Mouse (Mus musculus): Measurements from ENCODE around the gene Tmem108. TPM values are rescaled to one million over a fixed set of nuclear protein-coding genes. Genes with fewer than 3 reads are reported as not detected.

Tmem108 gene
- total and polyA plus RNA-seq, 3 experiments: 4.6 to 9.1 (median 4.7) TPM

DNA sequence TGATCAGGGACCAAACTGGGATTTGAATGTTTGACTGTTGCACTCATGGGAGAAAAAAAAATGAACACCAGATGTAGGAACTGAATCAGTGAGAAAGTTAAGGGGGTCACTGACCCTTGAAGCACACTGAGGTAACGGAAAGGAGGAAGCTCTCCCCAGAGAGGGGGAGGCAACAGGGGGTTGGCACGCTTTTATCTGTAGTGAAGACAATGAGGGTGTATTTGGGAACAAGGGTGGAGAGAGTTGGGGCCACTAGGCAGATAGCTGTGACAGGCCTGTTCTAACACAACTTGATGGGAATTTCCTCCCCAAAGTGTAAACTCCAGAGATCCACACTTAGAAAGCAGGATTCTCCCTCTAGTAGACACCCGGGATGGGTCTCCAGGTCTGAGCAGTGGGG lies 71.2 kb downstream of the Tmem108 start:
- TF ChIP-seq POLR2A (IDR thresholded peaks at IDR 0.05; ENCODE audit: insufficient read depth, low read depth, low read length) (no peak), EP300 (IDR thresholded peaks at IDR 0.05; ENCODE audit: insufficient read depth, low read depth, low read length) (no peak), CTCF (IDR thresholded peaks at IDR 0.05) (no peak)
- peak in 1 of 2 experiments; percentile 46 for DNase-seq

DNA sequence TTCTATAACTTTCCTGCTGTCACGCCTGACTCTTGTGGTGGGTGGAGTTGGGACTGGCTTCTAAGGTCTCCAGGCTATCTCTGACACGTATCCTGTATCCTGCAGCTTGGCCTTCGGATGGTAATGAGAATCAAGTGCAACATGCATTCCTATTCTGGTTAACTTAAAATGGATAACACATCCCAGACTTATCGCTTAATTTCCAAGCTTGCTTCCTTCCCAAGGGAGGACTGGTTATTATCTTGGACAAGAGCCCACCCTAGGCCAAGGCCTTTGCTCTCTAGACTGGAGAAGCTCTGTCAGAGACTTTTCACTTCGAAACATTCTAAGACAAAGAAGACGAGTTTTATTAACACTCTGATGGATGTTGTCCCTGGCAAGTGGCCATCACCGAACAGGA lies 71.9 kb downstream of the Tmem108 start:
- no peaks in the 10 kb centered on the region for H3K79me2 ChIP-seq (replicated peaks; ENCODE audit: control insufficient read depth, insufficient read depth, low read length)
- no peak overlapping the region for H3K4me3 ChIP-seq
- H3K9ac ChIP-seq (ENCODE audit: low read depth, low read length): no peak overlapping the region
- H3K27ac ChIP-seq: peak overlapping the region; percentile 41; the same call in 1 of the 2 replicates
- peak in 1 of 2 experiments; percentile 30 for DNase-seq
- TF ChIP-seq EP300 (IDR thresholded peaks at IDR 0.05; ENCODE audit: insufficient read depth, low read depth, low read length): no peak
- no peak for TF ChIP-seq CTCF (IDR thresholded peaks at IDR 0.05)
- no peak for TF ChIP-seq POLR2A (IDR thresholded peaks at IDR 0.05; ENCODE audit: insufficient read depth, low read depth, low read length)
- peaks cover 3% of the 10 kb centered on the region; the same call in 1 of the 2 replicates for H3K4me1 ChIP-seq (ENCODE audit: control insufficient read depth, insufficient read depth, low read length)
- WGBS: 40% methylated on average over 7 of the region's 7 CpGs
- no peaks in the 10 kb centered on the region for H3K27me3 ChIP-seq (ENCODE audit: control insufficient read depth, insufficient read depth, low read length)
- intact Hi-C loops (cut with DNase I): no loop called here
- no peaks in the 10 kb centered on the region for H3K36me3 ChIP-seq (ENCODE audit: control insufficient read depth, insufficient read depth, low read length)

More for the DNA sequence above, 71.2 kb downstream of the Tmem108 start:
- no peaks in the 10 kb centered on the region for H3K27me3 ChIP-seq (ENCODE audit: control insufficient read depth, insufficient read depth, low read length)
- no peak overlapping the region for H3K4me3 ChIP-seq
- no peaks in the 10 kb centered on the region for H3K79me2 ChIP-seq (replicated peaks; ENCODE audit: control insufficient read depth, insufficient read depth, low read length)
- no peaks in the 10 kb centered on the region for H3K36me3 ChIP-seq (ENCODE audit: control insufficient read depth, insufficient read depth, low read length)
- intact Hi-C loops (cut with DNase I): no loop called here
- H3K27ac ChIP-seq: peak overlapping the region; percentile 31; the same call in 1 of the 2 replicates
- H3K9ac ChIP-seq (ENCODE audit: low read depth, low read length): no peak overlapping the region
- H3K4me1 ChIP-seq (ENCODE audit: control insufficient read depth, insufficient read depth, low read length): peaks cover 3% of the 10 kb centered on the region; the same call in 1 of the 2 replicates
- 45% methylated on average over 3 of the region's 3 CpGs for WGBS

DNA sequence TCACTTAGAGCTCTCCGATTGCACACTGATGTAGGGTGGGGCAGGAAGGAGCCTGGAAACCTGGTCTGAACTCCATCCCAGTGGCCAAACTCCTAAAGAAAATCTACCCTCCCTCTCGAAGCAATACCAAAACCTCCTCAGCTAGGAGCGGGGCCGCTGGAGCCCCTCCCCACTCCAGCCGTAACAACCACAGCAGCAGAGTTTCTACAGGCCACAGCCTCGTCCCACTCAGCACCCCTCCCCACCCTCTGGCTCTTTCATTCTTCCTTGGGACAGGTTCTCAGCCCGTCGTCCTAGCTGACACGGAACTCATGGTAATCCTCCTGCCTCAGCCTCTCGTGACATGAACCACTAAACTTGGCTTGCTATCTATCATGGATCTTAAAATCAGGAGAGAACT lies 72.6 kb downstream of the Tmem108 start:
- Histone ChIP-seq H3K36me3 (ENCODE audit: control insufficient read depth, insufficient read depth, low read length) (no peaks in the 10 kb centered on the region), H3K9ac (ENCODE audit: low read depth, low read length) (no peak overlapping the region), H3K4me3 (no peak overlapping the region), H3K4me1 (ENCODE audit: control insufficient read depth, insufficient read depth, low read length) (peaks cover 3% of the 10 kb centered on the region; the same call in 1 of the 2 replicates), H3K79me2 (replicated peaks; ENCODE audit: control insufficient read depth, insufficient read depth, low read length) (no peaks in the 10 kb centered on the region), H3K27me3 (ENCODE audit: control insufficient read depth, insufficient read depth, low read length) (no peaks in the 10 kb centered on the region), H3K27ac (peak overlapping the region; percentile 41; the same call in 1 of the 2 replicates)
- no peak for DNase-seq
- 75% methylated on average over 10 of the region's 10 CpGs for WGBS
- intact Hi-C loops (cut with DNase I): no loop called here
- TF ChIP-seq EP300 (IDR thresholded peaks at IDR 0.05; ENCODE audit: insufficient read depth, low read depth, low read length) (no peak), POLR2A (IDR thresholded peaks at IDR 0.05; ENCODE audit: insufficient read depth, low read depth, low read length) (no peak), CTCF (IDR thresholded peaks at IDR 0.05) (no peak)

DNA sequence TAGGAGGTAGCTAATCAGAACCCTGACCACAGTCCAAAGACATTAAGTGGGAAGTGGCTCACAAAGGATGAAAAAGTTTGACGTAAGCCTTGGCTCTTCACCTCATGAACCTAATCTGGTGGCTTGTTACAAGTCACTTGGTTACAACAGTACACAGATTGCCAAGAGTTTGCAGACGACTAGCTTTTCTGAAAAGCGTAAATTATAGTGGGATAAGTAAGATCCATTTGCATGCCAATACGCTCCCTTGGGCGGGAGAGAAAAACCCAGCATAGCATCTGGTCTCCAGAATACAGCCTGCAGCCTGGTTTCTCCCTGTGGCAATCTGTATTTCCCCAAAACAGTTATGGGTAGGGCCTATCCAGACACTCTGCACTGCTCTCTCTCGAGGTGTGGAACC lies 74.5 kb downstream of the Tmem108 start:
- Histone ChIP-seq H3K4me1 (ENCODE audit: control insufficient read depth, insufficient read depth, low read length) (peaks cover 2% of the 10 kb centered on the region; the same call in 1 of the 2 replicates), H3K9ac (ENCODE audit: low read depth, low read length) (no peak overlapping the region), H3K4me3 (no peak overlapping the region), H3K27me3 (ENCODE audit: control insufficient read depth, insufficient read depth, low read length) (no peaks in the 10 kb centered on the region), H3K27ac (no peak overlapping the region), H3K79me2 (replicated peaks; ENCODE audit: control insufficient read depth, insufficient read depth, low read length) (0 out of 2 replicates have a peak, but pooled peaks cover 1% of the 10 kb centered on the region), H3K36me3 (ENCODE audit: control insufficient read depth, insufficient read depth, low read length) (no peaks in the 10 kb centered on the region)
- intact Hi-C loops (cut with DNase I): no loop called here
- no peak for TF ChIP-seq CTCF (IDR thresholded peaks at IDR 0.05)
- no peak for TF ChIP-seq EP300 (IDR thresholded peaks at IDR 0.05; ENCODE audit: insufficient read depth, low read depth, low read length)
- no peak for TF ChIP-seq POLR2A (IDR thresholded peaks at IDR 0.05; ENCODE audit: insufficient read depth, low read depth, low read length)
- 62% methylated on average over 6 of the region's 6 CpGs for WGBS
- no peak for DNase-seq

DNA sequence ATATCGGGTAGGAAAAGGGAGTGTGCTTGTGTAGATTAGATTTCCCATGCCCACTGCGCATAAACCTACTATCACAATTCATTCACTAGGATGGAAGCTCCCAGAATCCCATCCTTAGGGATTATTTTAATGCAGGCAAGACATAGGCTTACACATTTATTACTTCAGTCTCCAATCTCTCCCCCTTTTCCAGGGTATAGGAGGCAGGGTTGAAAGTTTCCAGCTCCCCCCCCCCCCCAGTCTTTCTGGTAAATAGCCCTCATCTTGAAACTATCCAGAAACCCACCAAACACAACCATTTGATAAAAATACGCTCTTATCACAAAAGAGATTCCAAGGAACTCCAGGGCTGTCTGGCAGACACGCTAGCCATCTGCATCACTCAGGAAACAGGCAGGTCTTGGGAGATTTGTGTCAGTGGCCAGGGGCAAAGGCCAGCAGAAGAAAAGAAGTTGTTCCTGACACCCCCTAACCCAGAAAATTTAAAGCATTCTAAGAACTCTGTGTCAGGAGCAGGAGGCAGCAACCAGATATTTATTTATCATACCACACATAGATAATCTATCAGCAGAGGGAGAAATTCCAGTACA lies 79.8 kb downstream of the Tmem108 start:
- H3K27ac ChIP-seq: no peak overlapping the region
- peaks cover 6% of the 10 kb centered on the region for H3K4me1 ChIP-seq (ENCODE audit: control insufficient read depth, insufficient read depth, low read length)
- 0 out of 2 replicates have a peak, but pooled peaks cover 1% of the 10 kb centered on the region for H3K79me2 ChIP-seq (replicated peaks; ENCODE audit: control insufficient read depth, insufficient read depth, low read length)
- intact Hi-C loops (cut with DNase I): no loop called here
- H3K9ac ChIP-seq (ENCODE audit: low read depth, low read length): no peak overlapping the region
- TF ChIP-seq EP300 (IDR thresholded peaks at IDR 0.05; ENCODE audit: insufficient read depth, low read depth, low read length): no peak
- TF ChIP-seq CTCF (IDR thresholded peaks at IDR 0.05): no peak
- TF ChIP-seq POLR2A (IDR thresholded peaks at IDR 0.05; ENCODE audit: insufficient read depth, low read depth, low read length): no peak
- H3K36me3 ChIP-seq (ENCODE audit: control insufficient read depth, insufficient read depth, low read length): no peaks in the 10 kb centered on the region
- H3K27me3 ChIP-seq (ENCODE audit: control insufficient read depth, insufficient read depth, low read length): no peaks in the 10 kb centered on the region
- no peak overlapping the region for H3K4me3 ChIP-seq
- DNase-seq: no peak
- 38% methylated on average over 4 of the region's 4 CpGs for WGBS

DNA sequence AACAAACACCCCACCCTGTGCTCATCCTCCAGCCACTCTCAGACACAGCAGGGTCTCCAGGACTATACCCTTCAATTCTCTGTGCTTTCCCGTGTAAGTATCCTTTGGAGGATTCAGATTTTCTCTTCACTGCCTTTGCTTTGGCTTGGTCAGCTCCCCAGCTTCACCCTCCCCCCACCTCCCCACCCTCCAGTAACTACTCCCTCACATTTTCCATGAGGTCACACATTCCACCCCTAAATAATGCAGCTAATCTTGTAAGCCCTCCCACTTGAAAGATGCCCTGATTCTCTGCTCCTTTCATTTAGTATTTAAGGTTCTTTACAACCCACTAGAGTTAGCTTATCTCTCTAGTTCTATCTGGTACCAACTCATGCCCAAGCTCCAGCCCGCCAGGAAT lies 82.4 kb downstream of the Tmem108 start:
- no peak for DNase-seq
- H3K27ac ChIP-seq: peak overlapping the region; percentile 62
- intact Hi-C loops (cut with DNase I): no loop called here

More for the DNA sequence above, 82.4 kb downstream of the Tmem108 start:
- Histone ChIP-seq H3K4me3 (no peak overlapping the region), H3K27me3 (ENCODE audit: control insufficient read depth, insufficient read depth, low read length) (no peaks in the 10 kb centered on the region), H3K9ac (ENCODE audit: low read depth, low read length) (peak overlapping the region; percentile 16; the same call in 1 of the 2 replicates), H3K36me3 (ENCODE audit: control insufficient read depth, insufficient read depth, low read length) (no peaks in the 10 kb centered on the region), H3K79me2 (replicated peaks; ENCODE audit: control insufficient read depth, insufficient read depth, low read length) (0 out of 2 replicates have a peak, but pooled peaks cover 1% of the 10 kb centered on the region), H3K4me1 (ENCODE audit: control insufficient read depth, insufficient read depth, low read length) (peaks cover 6% of the 10 kb centered on the region)
- TF ChIP-seq POLR2A (IDR thresholded peaks at IDR 0.05; ENCODE audit: insufficient read depth, low read depth, low read length) (no peak), CTCF (IDR thresholded peaks at IDR 0.05) (no peak), EP300 (IDR thresholded peaks at IDR 0.05; ENCODE audit: insufficient read depth, low read depth, low read length) (no peak)
- 45% methylated on average over 2 of the region's 2 CpGs for WGBS
